Mouse (Mus musculus) neural tube, embryonic 11.5 days (tissue): Measurements from ENCODE around the gene Ston2. TPM values are rescaled to one million over a fixed set of nuclear protein-coding genes. Genes with fewer than 3 reads are reported as not detected.

Experiments used
- ATAC-seq: fragments of 200-750 bp; cut with Nextera tagmentation; 2 replicates; pipeline ENCODE4 v1.8.0; 2017; ENCODE audit warnings: moderate number of reproducible peaks, mild to moderate bottlenecking, moderate TSS enrichment, moderate library complexity; ENCODE audit not compliant: insufficient read depth, low FRiP score, low TSS enrichment
- DNase-seq: peaks from one replicate; pipeline ENCODE4 v3.0.0-alpha.2; 2015; ENCODE audit warnings: low spot score
- H3K27ac ChIP-seq: fragments of 300-500 bp; sonication (generic); 2 replicates; pipeline ENCODE4 v1.5.1; 2014; ENCODE audit warnings: low read depth, mild to moderate bottlenecking, low read length
- H3K27me3 ChIP-seq: fragments of 300-500 bp; sonication (generic); 2 replicates; pipeline ENCODE4 v1.6.1; 2014; ENCODE audit warnings: mild to moderate bottlenecking, low read length, mixed read lengths; ENCODE audit not compliant: control insufficient read depth, insufficient read depth
- H3K36me3 ChIP-seq: fragments of 300-500 bp; sonication (generic); 2 replicates; pipeline ENCODE4 v1.6.1; 2014; ENCODE audit warnings: mild to moderate bottlenecking, low read length, moderate library complexity, mixed read lengths; ENCODE audit not compliant: control insufficient read depth, insufficient read depth
- H3K4me1 ChIP-seq: fragments of 300-500 bp; sonication (generic); 2 replicates; pipeline ENCODE4 v1.6.1; 2014; ENCODE audit warnings: low read length, mixed read lengths; ENCODE audit not compliant: control insufficient read depth, insufficient read depth
- H3K4me2 ChIP-seq: fragments of 300-500 bp; sonication (generic); 2 replicates; pipeline ENCODE4 v1.6.1; 2014; ENCODE audit warnings: low read depth, mild to moderate bottlenecking, moderate library complexity
- H3K4me3 ChIP-seq: fragments of 300-500 bp; sonication (generic); 2 replicates; pipeline ENCODE4 v1.5.1; 2014; ENCODE audit warnings: low read depth, low read length
- H3K9ac ChIP-seq: fragments of 300-500 bp; sonication (generic); 2 replicates; pipeline ENCODE4 v1.6.1; 2014; ENCODE audit warnings: mild to moderate bottlenecking, low read length
- H3K9me3 ChIP-seq: fragments of 300-500 bp; sonication (generic); 2 replicates; pipeline ENCODE4 v1.6.1; 2016; ENCODE audit warnings: low read length; ENCODE audit not compliant: control insufficient read depth
- WGBS: fragments of 180-500 bp; shearing (Covaris S2); extraction: QIAGEN DNeasy Blood & Tissue Kit; methylation state at CpG from one replicate; pipeline ENCODE4 v1.1.7; 2014; 5-methylcytosine and 5-hydroxymethylcytosine counted together
- polyA plus RNA-seq: library from polyadenylated mRNA; unstranded; fragments of >200 nt; fragmentation: Nextera tagmentation; extraction: Ambion mirVana; gene quantifications from 2 replicates; pipeline ENCODE4 v1.2.1, GENCODE M21; 2014

Gene Ston2
- polyA plus RNA-seq, 1 experiment from 2014 or later, result 7.3 TPM

GRCm38 (mm10) chr12:91640712-91641111 lies 147.5 kb downstream of the Ston2 start:
- 63% methylated on average over 7 of the region's 7 CpGs for WGBS
- no peak overlapping the region for H3K27ac ChIP-seq
- H3K9ac ChIP-seq, result no peak overlapping the region
- DNase-seq (peak; percentile 62), ATAC-seq (no peak)
- H3K27me3 ChIP-seq, result no peaks in the 10 kb centered on the region
- no peak overlapping the region for H3K4me3 ChIP-seq
- no peak overlapping the region for H3K4me2 ChIP-seq
- no peaks in the 10 kb centered on the region for H3K4me1 ChIP-seq
- no peaks in the 10 kb centered on the region for H3K9me3 ChIP-seq
- H3K36me3 ChIP-seq, result 0 out of 2 replicates have a peak, but pooled peaks cover 2% of the 10 kb centered on the region

- Histone ChIP-seq H3K36me3 (0 out of 2 replicates have a peak, but pooled peaks cover 2% of the 10 kb centered on the region), H3K4me1 (no peaks in the 10 kb centered on the region), H3K27me3 (no peaks in the 10 kb centered on the region), H3K9me3 (no peaks in the 10 kb centered on the region), H3K4me2 (no peak overlapping the region), H3K27ac (no peak overlapping the region), H3K4me3 (no peak overlapping the region), H3K9ac (no peak overlapping the region)
- ATAC-seq (no peak), DNase-seq (no peak)
- WGBS, result 76% methylated on average over 3 of the region's 3 CpGs
Measured at GRCm38 (mm10) chr12:91638351-91638750, 149.8 kb downstream of the Ston2 start.

- Histone ChIP-seq H3K9ac (no peak overlapping the region), H3K4me3 (no peak overlapping the region), H3K36me3 (0 out of 2 replicates have a peak, but pooled peaks cover 2% of the 10 kb centered on the region), H3K27me3 (no peaks in the 10 kb centered on the region), H3K27ac (no peak overlapping the region), H3K4me1 (no peaks in the 10 kb centered on the region), H3K4me2 (no peak overlapping the region), H3K9me3 (no peaks in the 10 kb centered on the region)
- no peak for ATAC-seq
- DNase-seq, result no peak
- WGBS, result 37% methylated on average over 12 of the region's 12 CpGs
Measured at GRCm38 (mm10) chr12:91637136-91637909, 150.9 kb downstream of the Ston2 start.

GRCm38 (mm10) chr12:91626482-91626881 lies 161.7 kb downstream of the Ston2 start:
- Histone ChIP-seq H3K4me3 (no peak overlapping the region), H3K9ac (no peak overlapping the region), H3K36me3 (no peaks in the 10 kb centered on the region), H3K27me3 (no peaks in the 10 kb centered on the region), H3K27ac (no peak overlapping the region), H3K4me1 (no peaks in the 10 kb centered on the region), H3K9me3 (no peaks in the 10 kb centered on the region), H3K4me2 (no peak overlapping the region)
- WGBS, result 86% methylated on average over 5 of the region's 5 CpGs
- ATAC-seq (no peak), DNase-seq (no peak)

DNA sequence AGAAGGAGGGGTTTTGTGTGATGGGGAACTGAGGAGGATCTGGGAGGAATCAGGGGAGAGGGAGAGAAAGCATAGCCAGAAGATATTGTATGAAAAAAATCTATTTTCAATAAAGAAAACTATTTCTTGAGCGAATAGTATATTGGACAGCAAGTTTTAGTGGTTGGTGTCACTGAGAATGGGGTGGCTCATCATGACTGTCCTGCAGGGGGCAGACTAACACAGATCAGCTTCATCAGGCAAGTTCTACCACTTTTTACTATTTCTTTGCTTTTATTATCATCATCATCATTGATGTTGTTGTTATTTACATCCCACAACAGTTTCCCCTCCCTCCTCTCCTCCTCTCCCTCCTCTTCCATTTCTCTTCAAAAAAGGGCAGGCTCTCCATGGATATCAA lies 163.2 kb downstream of the Ston2 start:
- no peaks in the 10 kb centered on the region for H3K36me3 ChIP-seq
- H3K27me3 ChIP-seq, result no peaks in the 10 kb centered on the region
- no peak overlapping the region for H3K4me3 ChIP-seq
- no peaks in the 10 kb centered on the region for H3K9me3 ChIP-seq
- ATAC-seq, result no peak
- no peak overlapping the region for H3K27ac ChIP-seq
- no peaks in the 10 kb centered on the region for H3K4me1 ChIP-seq
- 85% methylated on average over 1 of the region's 1 CpGs for WGBS
- no peak overlapping the region for H3K9ac ChIP-seq
- DNase-seq, result no peak
- H3K4me2 ChIP-seq, result no peak overlapping the region

DNA sequence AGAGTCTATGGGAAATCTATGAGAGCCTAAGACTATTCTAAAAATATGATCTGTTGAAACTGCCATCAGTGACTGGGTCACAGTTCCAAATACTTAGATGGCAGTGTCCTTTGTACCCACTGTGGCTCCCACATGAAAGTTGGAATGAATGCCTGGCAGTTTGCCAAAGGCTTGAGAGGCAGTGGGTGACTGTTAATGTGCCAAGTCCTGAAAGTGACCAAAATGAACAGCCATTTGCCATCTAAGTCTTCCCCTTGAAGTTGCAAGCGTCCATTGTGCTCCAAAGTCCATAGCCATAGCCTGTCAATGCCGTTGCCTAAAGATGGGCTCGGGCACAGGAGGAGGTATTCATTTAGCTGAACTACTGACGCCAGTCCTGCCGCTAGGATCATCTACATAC lies 178.8 kb downstream of the Ston2 start:
- no peaks in the 10 kb centered on the region for H3K4me1 ChIP-seq
- H3K27ac ChIP-seq, result no peak overlapping the region
- no peak overlapping the region for H3K4me3 ChIP-seq
- 88% methylated on average over 5 of the region's 5 CpGs for WGBS
- H3K4me2 ChIP-seq, result no peak overlapping the region
- no peak for DNase-seq
- no peaks in the 10 kb centered on the region for H3K27me3 ChIP-seq
- H3K9me3 ChIP-seq, result no peaks in the 10 kb centered on the region
- H3K36me3 ChIP-seq, result no peaks in the 10 kb centered on the region
- H3K9ac ChIP-seq, result no peak overlapping the region
- ATAC-seq, result no peak

DNA sequence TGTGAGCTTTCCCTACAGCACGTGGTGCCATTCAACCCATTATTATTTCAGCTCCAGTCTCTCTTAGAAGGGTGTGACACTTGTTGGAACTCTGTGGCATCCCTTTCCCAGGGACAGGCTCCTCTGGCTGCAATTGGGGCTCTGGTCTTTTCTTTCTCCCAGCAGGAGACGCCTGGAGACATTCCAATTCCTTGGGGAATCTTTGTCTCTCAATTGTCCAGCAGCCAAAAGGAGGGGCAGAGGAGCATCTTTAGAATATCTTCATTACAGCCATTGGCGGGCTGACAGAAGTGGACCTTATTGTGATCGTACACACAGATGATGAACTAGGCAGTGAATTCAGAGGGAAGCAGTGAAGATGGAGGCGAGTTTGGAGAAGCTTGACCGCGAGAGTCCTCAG lies 180.5 kb downstream of the Ston2 start:
- no peak overlapping the region for H3K4me2 ChIP-seq
- DNase-seq (no peak), ATAC-seq (no peak)
- no peaks in the 10 kb centered on the region for H3K9me3 ChIP-seq
- H3K36me3 ChIP-seq, result no peaks in the 10 kb centered on the region
- H3K4me3 ChIP-seq, result no peak overlapping the region
- no peak overlapping the region for H3K9ac ChIP-seq
- 31% methylated on average over 7 of the region's 7 CpGs for WGBS
- no peak overlapping the region for H3K27ac ChIP-seq
- H3K27me3 ChIP-seq, result no peaks in the 10 kb centered on the region
- no peaks in the 10 kb centered on the region for H3K4me1 ChIP-seq

- no peak overlapping the region for H3K9ac ChIP-seq
- no peak overlapping the region for H3K27ac ChIP-seq
- DNase-seq, result no peak
- H3K9me3 ChIP-seq, result no peaks in the 10 kb centered on the region
- H3K4me3 ChIP-seq, result no peak overlapping the region
- ATAC-seq, result no peak
- H3K4me1 ChIP-seq, result no peaks in the 10 kb centered on the region
- H3K27me3 ChIP-seq, result no peaks in the 10 kb centered on the region
- no peak overlapping the region for H3K4me2 ChIP-seq
- WGBS, result 92% methylated on average over 13 of the region's 13 CpGs
- H3K36me3 ChIP-seq, result no peaks in the 10 kb centered on the region
Measured at GRCm38 (mm10) chr12:91606651-91607050, 181.5 kb downstream of the Ston2 start.

DNA sequence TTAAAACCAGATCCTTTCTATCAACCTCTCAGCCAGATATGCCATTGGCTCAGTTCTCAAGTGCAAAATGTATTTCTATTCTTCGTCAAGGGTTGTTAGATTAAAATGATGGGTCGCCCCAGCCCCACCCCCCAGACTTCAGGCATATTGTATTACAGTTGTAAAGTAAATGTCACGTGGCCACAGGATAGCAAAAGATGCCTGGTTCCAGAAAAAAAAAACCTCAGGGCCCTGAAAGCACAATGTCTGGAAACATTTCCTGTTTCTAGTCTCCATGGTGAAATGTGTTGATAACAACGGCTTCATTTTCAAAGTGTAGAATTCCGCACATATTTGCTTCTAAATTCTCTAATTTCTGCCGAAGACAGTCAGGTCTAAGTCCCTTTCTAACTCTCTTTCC lies 183.6 kb downstream of the Ston2 start:
- no peaks in the 10 kb centered on the region for H3K27me3 ChIP-seq
- no peak overlapping the region for H3K27ac ChIP-seq
- H3K4me3 ChIP-seq, result no peak overlapping the region
- no peak for ATAC-seq
- 75% methylated on average over 6 of the region's 6 CpGs for WGBS
- H3K9me3 ChIP-seq, result no peaks in the 10 kb centered on the region
- H3K36me3 ChIP-seq, result no peaks in the 10 kb centered on the region
- no peak overlapping the region for H3K9ac ChIP-seq
- DNase-seq, result no peak
- no peaks in the 10 kb centered on the region for H3K4me1 ChIP-seq
- H3K4me2 ChIP-seq, result no peak overlapping the region
